Comparison of ENCODE assay signal across 22 mouse cellular contexts in genomic region chr1:151549794-151550193, GRCm38 (mm10). TPM values are rescaled to one million over a fixed set of nuclear protein-coding genes. Genes with fewer than 3 reads are reported as not detected.
A peak's percentile ranks its signal among the peaks of the same experiment; 100 is the strongest.
DNase-seq lines count a peak whose midpoint lies in the region; ATAC-seq and TF ChIP-seq lines count a peak whose summit lies in the region.
"Had no signal": no experiment of that assay in that cellular context is flagged by ENCODE, and none has a peak within 500 bp of the region (broad histone marks: within the 10 kb centered on the region; RNA-seq: fewer than 3 reads in every experiment).

No protein-coding gene starts in this region.

- H3K36me3 ChIP-seq in kidney, embryonic 14.5 days (ENCODE audit: control insufficient read depth, insufficient read depth, low read length), result no peaks in the 10 kb centered on the region
- no peaks in the 10 kb centered on the region for H3K36me3 ChIP-seq in testis, adult 2 months (ENCODE audit: control insufficient read depth, insufficient read depth, low read length)
- H3K36me3 ChIP-seq: forebrain, embryonic 12.5 days; heart, embryonic 10.5 days; hindbrain, embryonic 13.5 days; liver, embryonic 13.5 days; midbrain, embryonic 13.5 days had no signal

- no peak overlapping the region for H3K9ac ChIP-seq in kidney, embryonic 14.5 days (ENCODE audit: low read depth, low read length)
- H3K9ac ChIP-seq: forebrain, embryonic 12.5 days; hindbrain, embryonic 13.5 days; liver, embryonic 13.5 days; lung, embryonic 14.5 days; midbrain, embryonic 13.5 days had no signal

- no peaks in the 10 kb centered on the region for H3K9me3 ChIP-seq in kidney, embryonic 14.5 days (ENCODE audit: control insufficient read depth, low read length)
- H3K9me3 ChIP-seq: forebrain, embryonic 12.5 days; heart, embryonic 10.5 days; hindbrain, embryonic 13.5 days; liver, embryonic 13.5 days; midbrain, embryonic 13.5 days had no signal

- DNase-seq in kidney, adult 18-20 months, result no peak
- no peak for DNase-seq in testis, postnatal 10 days (ENCODE audit: low spot score)
- DNase-seq in fibroblast of lung, adult 2 months (ENCODE audit: low read depth), result peak; percentile 5
- DNase-seq in urinary bladder, postnatal 10 days (ENCODE audit: low spot score), result no peak
- no peak for DNase-seq in gastrocnemius, adult 2 months
- DNase-seq: adrenal gland, postnatal 10 days; cerebellum, adult 18-20 months; cerebellum, postnatal 14 days; embryo, embryonic 11 days; heart, postnatal 14 days; left cerebral cortex, postnatal 4 days; liver, embryonic 13.5 days; lung, postnatal 36 days; thymus, postnatal 14 days had no signal

- intact Hi-C loops in gastrocnemius, adult 2 months (cut with DNase I), result no loop called here

- no peaks in the 10 kb centered on the region for H3K4me1 ChIP-seq in kidney, embryonic 14.5 days (ENCODE audit: control insufficient read depth, insufficient read depth, low read length)
- H3K4me1 ChIP-seq in testis, adult 2 months (ENCODE audit: control insufficient read depth, insufficient read depth, low read length), result no peaks in the 10 kb centered on the region
- H3K4me1 ChIP-seq: heart, embryonic 10.5 days; liver, embryonic 13.5 days; megakaryocyte, embryonic 14.5 days had no signal

- 69% methylated on average over 7 of the region's 7 CpGs for WGBS in kidney, embryonic 14.5 days

- no peak overlapping the region for H3K4me2 ChIP-seq in kidney, embryonic 14.5 days (replicated peaks; ENCODE audit: low read depth, low read length)
- H3K4me2 ChIP-seq: forebrain, embryonic 12.5 days; hindbrain, embryonic 13.5 days; liver, embryonic 13.5 days; lung, embryonic 14.5 days; midbrain, embryonic 13.5 days had no signal

- no peak for TF ChIP-seq CTCF in testis, adult 2 months (IDR thresholded peaks at IDR 0.05; ENCODE audit: control insufficient read depth, insufficient read depth, insufficient replicate concordance, low read depth, low read length)
- no peak for TF ChIP-seq CTCF in gastrocnemius, adult 2 months (IDR thresholded peaks at IDR 0.05)

- peak overlapping the region; percentile 62; the same call in 1 of the 2 replicates for H3K27ac ChIP-seq in kidney, embryonic 14.5 days (ENCODE audit: low read depth, low read length)
- peak overlapping the region; percentile 52 for H3K27ac ChIP-seq in testis, adult 2 months (ENCODE audit: control insufficient read depth, insufficient read depth, low read depth, low read length)
- no peak overlapping the region for H3K27ac ChIP-seq in gastrocnemius, adult 2 months
- H3K27ac ChIP-seq: forebrain, embryonic 12.5 days; heart, embryonic 10.5 days; hindbrain, embryonic 13.5 days; liver, embryonic 13.5 days; midbrain, embryonic 13.5 days had no signal

- TF ChIP-seq POLR2A in testis, adult 2 months (IDR thresholded peaks at IDR 0.05; ENCODE audit: control insufficient read depth, low read depth, low read length), result no peak

- no peaks in the 10 kb centered on the region for H3K27me3 ChIP-seq in kidney, embryonic 14.5 days (ENCODE audit: control insufficient read depth, insufficient read depth, low read length)
- H3K27me3 ChIP-seq in testis, adult 2 months (ENCODE audit: control insufficient read depth, insufficient read depth, low read length), result no peaks in the 10 kb centered on the region
- H3K27me3 ChIP-seq: forebrain, embryonic 12.5 days; hindbrain, embryonic 13.5 days; liver, embryonic 13.5 days; midbrain, embryonic 13.5 days had no signal

- no peak for ATAC-seq in kidney, embryonic 14.5 days (ENCODE audit: low FRiP score, low TSS enrichment)
- ATAC-seq: midbrain, embryonic 13.5 days had no signal

- H3K4me3 ChIP-seq in kidney, embryonic 14.5 days (ENCODE audit: low read length), result no peak overlapping the region
- peak overlapping the region; percentile 7 for H3K4me3 ChIP-seq in testis, adult 2 months (ENCODE audit: control insufficient read depth, low read depth, low read length)
- no peak overlapping the region for H3K4me3 ChIP-seq in gastrocnemius, adult 2 months
- H3K4me3 ChIP-seq: forebrain, embryonic 12.5 days; heart, embryonic 10.5 days; hindbrain, embryonic 13.5 days; liver, embryonic 13.5 days; megakaryocyte, embryonic 14.5 days; midbrain, embryonic 13.5 days had no signal

RNA-seq across cellular contexts. Expression of gene Fam129a, which starts 21.2 kb away (rescaled TPM):
- polyA plus RNA-seq in kidney, embryonic 14.5 days (2014; fragmentation: Nextera tagmentation; extraction: Ambion mirVana), result 3.1 and 5.9 TPM in 2 replicates
- 7.8 and 8.8 TPM in 2 replicates for polyA plus RNA-seq in testis, adult 2 months (2012; rRNA removed)
- total RNA-seq in gastrocnemius, adult 2 months (2021), result 10 to 100 TPM in 1 of 2 experiments, 1 to 10 TPM in 1; 7.9 to 10.2 TPM

RNA-seq across cellular contexts. Expression of gene Rnf2, which starts 49.0 kb away (rescaled TPM):
- polyA plus RNA-seq in kidney, embryonic 14.5 days (2014; fragmentation: Nextera tagmentation; extraction: Ambion mirVana), result 82.7 and 105 TPM in 2 replicates
- polyA plus RNA-seq in testis, adult 2 months (2012; rRNA removed), result 39.9 and 42.6 TPM in 2 replicates
- total RNA-seq in gastrocnemius, adult 2 months (2021), result 10 to 100 TPM; 16.0 to 19.2 TPM
